Mouse (Mus musculus) cerebellum, adult 2 months (tissue): ENCODE data around the gene B430305J03Rik.

Experiments
- CTCF ChIP-seq: fragments of 200-500 bp; IDR thresholded peaks from 2 replicates; pipeline ENCODE4 v1.5.1; 2011; ENCODE audit warnings: low read depth, mild to moderate bottlenecking, control low read depth, low read length, moderate library complexity, borderline replicate concordance; ENCODE audit not compliant: insufficient read depth
- POLR2A ChIP-seq: fragments of 200-500 bp; IDR thresholded peaks from 2 replicates; pipeline ENCODE4 v1.6.1; 2011; ENCODE audit warnings: low read length, control low read depth, borderline replicate concordance; ENCODE audit not compliant: insufficient read depth

- no peak for TF ChIP-seq CTCF
- TF ChIP-seq POLR2A, result no peak
These were observed 29.5 kb downstream of the B430305J03Rik start for GRCm38 (mm10) chr3:61336205-61336604.
